Mouse (Mus musculus): ENCODE data around the gene Sh3bp5l. TPM values are rescaled to one million over a fixed set of nuclear protein-coding genes. Genes with fewer than 3 reads are reported as not detected.
"Not testable (repeated sequence)": the region's sequence is repeated elsewhere in the genome, so short reads cannot be mapped to it uniquely, and the experiment has no call there.

Gene Sh3bp5l
- polyA plus RNA-seq, 1 experiment from 2014 or later = 21.0 TPM

- H3K36me3 ChIP-seq (replicated peaks; ENCODE audit: control insufficient read depth, insufficient read depth, low read depth, low read length) = no peaks in the 10 kb centered on the region
- WGBS = 13% methylated on average over 13 of the region's 13 CpGs
Measured at GRCm38 (mm10) chr11:58301057-58301456, 29.5 kb upstream of the Sh3bp5l start.

GRCm38 (mm10) chr11:58301837-58302754, 28.4 kb upstream of the Sh3bp5l start:
- Histone ChIP-seq H3K9ac (replicated peaks; ENCODE audit: low read length) (peak overlapping the region; percentile 73), H3K4me2 (ENCODE audit: low read depth, low read length) (peak overlapping the region; percentile 26), H3K36me3 (replicated peaks; ENCODE audit: control insufficient read depth, insufficient read depth, low read depth, low read length) (no peaks in the 10 kb centered on the region), H3K27ac (replicated peaks; ENCODE audit: low read depth, low read length) (peak overlapping the region; percentile 74), H3K9me3 (replicated peaks; ENCODE audit: control insufficient read depth, low read length) (no peaks in the 10 kb centered on the region), H3K27me3 (ENCODE audit: control insufficient read depth, insufficient read depth, low read length) (no peaks in the 10 kb centered on the region), H3K4me1 (ENCODE audit: control insufficient read depth, insufficient read depth, low read length) (no peaks in the 10 kb centered on the region), H3K4me3 (ENCODE audit: low read depth, low read length) (peak overlapping the region; percentile 56)
- DNase-seq (ENCODE audit: low spot score) (peak; percentile 97), ATAC-seq (replicated peaks; ENCODE audit: insufficient number of reproducible peaks, low FRiP score, low TSS enrichment, low read depth) (peak; percentile 94)
- WGBS = 0% methylated on average over 36 of the region's 36 CpGs

More at GRCm38 (mm10) chr11:58301057-58301456, 29.5 kb upstream of the Sh3bp5l start:
- no peaks in the 10 kb centered on the region for H3K27me3 ChIP-seq (ENCODE audit: control insufficient read depth, insufficient read depth, low read length)
- H3K4me2 ChIP-seq (ENCODE audit: low read depth, low read length) = peak overlapping the region; percentile 36
- no peak overlapping the region for H3K27ac ChIP-seq (replicated peaks; ENCODE audit: low read depth, low read length)
- DNase-seq (ENCODE audit: low spot score) = peak; percentile 83
- H3K4me1 ChIP-seq (ENCODE audit: control insufficient read depth, insufficient read depth, low read length) = no peaks in the 10 kb centered on the region
- no peaks in the 10 kb centered on the region for H3K9me3 ChIP-seq (replicated peaks; ENCODE audit: control insufficient read depth, low read length)
- no peak for ATAC-seq (replicated peaks; ENCODE audit: insufficient number of reproducible peaks, low FRiP score, low TSS enrichment, low read depth)
- H3K4me3 ChIP-seq (ENCODE audit: low read depth, low read length) = peak overlapping the region; percentile 25
- 0 out of 2 replicates have a peak overlapping the region, but pooled peaks have one; percentile 13 for H3K9ac ChIP-seq (replicated peaks; ENCODE audit: low read length)

GRCm38 (mm10) chr11:58302774-58303445, 27.6 kb upstream of the Sh3bp5l start:
- no peaks in the 10 kb centered on the region for H3K4me1 ChIP-seq (ENCODE audit: control insufficient read depth, insufficient read depth, low read length)
- H3K36me3 ChIP-seq (replicated peaks; ENCODE audit: control insufficient read depth, insufficient read depth, low read depth, low read length) = no peaks in the 10 kb centered on the region
- under 1% methylated on average over 26 of the region's 26 CpGs for WGBS
- H3K4me2 ChIP-seq (ENCODE audit: low read depth, low read length) = peak overlapping the region; percentile 26
- H3K9ac ChIP-seq (replicated peaks; ENCODE audit: low read length) = peak overlapping the region; percentile 73
- no peaks in the 10 kb centered on the region for H3K9me3 ChIP-seq (replicated peaks; ENCODE audit: control insufficient read depth, low read length)
- ATAC-seq (replicated peaks; ENCODE audit: insufficient number of reproducible peaks, low FRiP score, low TSS enrichment, low read depth) = no peak
- peak overlapping the region; percentile 74 for H3K27ac ChIP-seq (replicated peaks; ENCODE audit: low read depth, low read length)
- peak overlapping the region; percentile 56 for H3K4me3 ChIP-seq (ENCODE audit: low read depth, low read length)
- H3K27me3 ChIP-seq (ENCODE audit: control insufficient read depth, insufficient read depth, low read length) = no peaks in the 10 kb centered on the region
- peak; percentile 45 for DNase-seq (ENCODE audit: low spot score)

- no peak for ATAC-seq (replicated peaks; ENCODE audit: insufficient number of reproducible peaks, low FRiP score, low TSS enrichment, low read depth)
- Histone ChIP-seq H3K9me3 (replicated peaks; ENCODE audit: control insufficient read depth, low read length) (no peaks in the 10 kb centered on the region), H3K9ac (replicated peaks; ENCODE audit: low read length) (no peak overlapping the region), H3K4me3 (ENCODE audit: low read depth, low read length) (no peak overlapping the region), H3K4me2 (ENCODE audit: low read depth, low read length) (0 out of 2 replicates have a peak overlapping the region, but pooled peaks have one; percentile 6), H3K27me3 (ENCODE audit: control insufficient read depth, insufficient read depth, low read length) (no peaks in the 10 kb centered on the region), H3K36me3 (replicated peaks; ENCODE audit: control insufficient read depth, insufficient read depth, low read depth, low read length) (no peaks in the 10 kb centered on the region), H3K27ac (replicated peaks; ENCODE audit: low read depth, low read length) (no peak overlapping the region), H3K4me1 (ENCODE audit: control insufficient read depth, insufficient read depth, low read length) (no peaks in the 10 kb centered on the region)
- 22% methylated on average over 7 of the region's 7 CpGs for WGBS
- peak; percentile 26 for DNase-seq (ENCODE audit: low spot score)
Measured at GRCm38 (mm10) chr11:58303594-58303993, 26.9 kb upstream of the Sh3bp5l start.

GRCm38 (mm10) chr11:58305299-58305698, 25.2 kb upstream of the Sh3bp5l start:
- 90% methylated on average over 8 of the region's 8 CpGs for WGBS
- not testable (repeated sequence) for H3K4me2 ChIP-seq (ENCODE audit: low read depth, low read length); H3K36me3 ChIP-seq (replicated peaks; ENCODE audit: control insufficient read depth, insufficient read depth, low read depth, low read length); H3K27ac ChIP-seq (replicated peaks; ENCODE audit: low read depth, low read length); H3K4me1 ChIP-seq (ENCODE audit: control insufficient read depth, insufficient read depth, low read length); H3K9me3 ChIP-seq (replicated peaks; ENCODE audit: control insufficient read depth, low read length); H3K4me3 ChIP-seq (ENCODE audit: low read depth, low read length); DNase-seq (ENCODE audit: low spot score); H3K9ac ChIP-seq (replicated peaks; ENCODE audit: low read length); ATAC-seq (replicated peaks; ENCODE audit: insufficient number of reproducible peaks, low FRiP score, low TSS enrichment, low read depth); H3K27me3 ChIP-seq (ENCODE audit: control insufficient read depth, insufficient read depth, low read length)

GRCm38 (mm10) chr11:58306860-58307308, 23.6 kb upstream of the Sh3bp5l start, which contains the start of gene Zfp692:
Gene Zfp692, plus strand, starts transcription at chr11:58307069.
- peak; percentile 54 for ATAC-seq (replicated peaks; ENCODE audit: insufficient number of reproducible peaks, low FRiP score, low TSS enrichment, low read depth)
- peak within 1 kb of the TSS; percentile 53 for H3K4me3 ChIP-seq (ENCODE audit: low read depth, low read length)
- H3K27me3 ChIP-seq (ENCODE audit: control insufficient read depth, insufficient read depth, low read length) = no peaks in the 10 kb centered on the region
- H3K9me3 ChIP-seq (replicated peaks; ENCODE audit: control insufficient read depth, low read length) = no peaks in the 10 kb centered on the region
- H3K9ac ChIP-seq (replicated peaks; ENCODE audit: low read length) = peak within 1 kb of the TSS; percentile 77
- H3K4me1 ChIP-seq (ENCODE audit: control insufficient read depth, insufficient read depth, low read length) = no peaks in the 10 kb centered on the region
- WGBS = 0% methylated on average over 34 of the region's 34 CpGs
- H3K27ac ChIP-seq (replicated peaks; ENCODE audit: low read depth, low read length) = peak within 1 kb of the TSS; percentile 47; the same call in 1 of the 2 replicates
- peak within 1 kb of the TSS; percentile 92 for H3K4me2 ChIP-seq (ENCODE audit: low read depth, low read length)
- H3K36me3 ChIP-seq (replicated peaks; ENCODE audit: control insufficient read depth, insufficient read depth, low read depth, low read length) = no peaks in the 10 kb centered on the region
- peak; percentile 97 for DNase-seq (ENCODE audit: low spot score)

- Histone ChIP-seq H3K4me1 (ENCODE audit: control insufficient read depth, insufficient read depth, low read length) (no peaks in the 10 kb centered on the region), H3K36me3 (replicated peaks; ENCODE audit: control insufficient read depth, insufficient read depth, low read depth, low read length) (no peaks in the 10 kb centered on the region), H3K27me3 (ENCODE audit: control insufficient read depth, insufficient read depth, low read length) (no peaks in the 10 kb centered on the region), H3K27ac (replicated peaks; ENCODE audit: low read depth, low read length) (peak overlapping the region; percentile 47; the same call in 1 of the 2 replicates), H3K9ac (replicated peaks; ENCODE audit: low read length) (peak overlapping the region; percentile 77), H3K4me3 (ENCODE audit: low read depth, low read length) (peak overlapping the region; percentile 53), H3K4me2 (ENCODE audit: low read depth, low read length) (peak overlapping the region; percentile 92), H3K9me3 (replicated peaks; ENCODE audit: control insufficient read depth, low read length) (no peaks in the 10 kb centered on the region)
- ATAC-seq (replicated peaks; ENCODE audit: insufficient number of reproducible peaks, low FRiP score, low TSS enrichment, low read depth) (peak; percentile 64), DNase-seq (ENCODE audit: low spot score) (peak; percentile 73)
- WGBS = under 1% methylated on average over 41 of the region's 42 CpGs
Measured at GRCm38 (mm10) chr11:58307411-58308080, 23.0 kb upstream of the Sh3bp5l start.

Measured in embryonic facial prominence, embryonic 11.5 days (tissue).